Mouse (Mus musculus) frontal cortex, postnatal 10 days (tissue): ENCODE results near the gene Slc22a3.

Experiments
- DNase-seq, 2 experiments: peaks; one replicate each; pipeline ENCODE4 v3.0.0; 2022; ENCODE audit warnings: low spot score in 2 of 2, mixed read lengths in 1 of 2

Gene Slc22a3

GRCm38 (mm10) chr17:12468745-12469144 lies 38.8 kb downstream of the Slc22a3 start:
- DNase-seq, result no peak

- no peak for DNase-seq
Observed at GRCm38 (mm10) chr17:12467642-12468041, 39.9 kb downstream of the Slc22a3 start.

- DNase-seq, result no peak
Observed at GRCm38 (mm10) chr17:12466501-12467000, 41.0 kb downstream of the Slc22a3 start.

- DNase-seq, result no peak
Observed at GRCm38 (mm10) chr17:12461168-12461567, 46.3 kb downstream of the Slc22a3 start.

GRCm38 (mm10) chr17:12455143-12455790 lies 52.2 kb downstream of the Slc22a3 start:
- DNase-seq, result no peak

GRCm38 (mm10) chr17:12453691-12454090 lies 53.8 kb downstream of the Slc22a3 start:
- no peak for DNase-seq

- DNase-seq, result no peak
Observed at GRCm38 (mm10) chr17:12452862-12453531, 54.5 kb downstream of the Slc22a3 start.

GRCm38 (mm10) chr17:12451234-12451633 lies 56.3 kb downstream of the Slc22a3 start:
- DNase-seq, result no peak

- no peak for DNase-seq
Observed at GRCm38 (mm10) chr17:12444561-12444960, 62.9 kb downstream of the Slc22a3 start.

GRCm38 (mm10) chr17:12437771-12438170 lies 69.7 kb downstream of the Slc22a3 start:
- DNase-seq, result no peak

GRCm38 (mm10) chr17:12431707-12432106 lies 75.8 kb downstream of the Slc22a3 start:
- DNase-seq, result no peak

GRCm38 (mm10) chr17:12428369-12428768 lies 79.1 kb downstream of the Slc22a3 start:
- DNase-seq, result no peak

- DNase-seq, result no peak
Observed at GRCm38 (mm10) chr17:12427156-12427555, 80.3 kb downstream of the Slc22a3 start.

GRCm38 (mm10) chr17:12422143-12422542 lies 85.4 kb downstream of the Slc22a3 start:
- no peak for DNase-seq

- DNase-seq, result no peak
Observed at GRCm38 (mm10) chr17:12420886-12421574, 86.5 kb downstream of the Slc22a3 start.

GRCm38 (mm10) chr17:12419491-12420079 lies 87.9 kb downstream of the Slc22a3 start:
- DNase-seq, result no peak

GRCm38 (mm10) chr17:12416250-12416895 lies 91.1 kb downstream of the Slc22a3 start:
- DNase-seq, result peak in 1 of 2 experiments; percentile 73

GRCm38 (mm10) chr17:12415741-12416140 lies 91.8 kb downstream of the Slc22a3 start:
- DNase-seq, result no peak

- DNase-seq, result no peak
Observed at GRCm38 (mm10) chr17:12415031-12415735, 92.3 kb downstream of the Slc22a3 start.

GRCm38 (mm10) chr17:12412891-12413237 lies 94.6 kb downstream of the Slc22a3 start:
- DNase-seq, result no peak
